Mouse (Mus musculus): ENCODE results near the gene Il17c. TPM values are rescaled to one million over a fixed set of nuclear protein-coding genes. Genes with fewer than 3 reads are reported as not detected.

Gene Il17c
- total RNA-seq, 2 experiments from 2014 or later = not detected

GRCm38 (mm10) chr8:122430058-122430636, 8.3 kb downstream of the Il17c start:
- DNase-seq = no peak
- intact Hi-C loops (cut with DNase I) = loop anchor here (5.0 kb wide), 1 partner anchor 42 kb away; no protein-coding TSS in a partner anchor

DNA sequence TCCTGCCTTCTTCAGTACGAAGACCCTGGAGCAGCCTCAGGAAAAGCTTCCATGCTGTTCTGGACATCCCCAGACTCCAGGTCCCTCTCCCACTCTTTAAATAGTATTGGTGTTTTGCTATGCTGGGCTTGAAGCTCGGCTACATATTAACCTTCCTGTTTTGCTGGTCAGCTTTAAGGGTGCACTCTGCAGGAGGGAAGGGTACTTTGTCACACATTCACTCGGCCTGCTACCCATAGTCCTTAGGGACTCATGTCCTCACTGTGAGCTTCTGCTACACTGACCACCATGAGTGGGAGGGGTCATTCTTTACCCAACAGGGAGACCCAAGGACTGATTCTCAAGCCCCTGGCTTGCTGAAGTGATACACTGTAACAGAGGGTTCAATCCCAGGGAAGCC, 8.8 kb downstream of the Il17c start:
- no peak for DNase-seq
- intact Hi-C loops (cut with DNase I) = loop anchor here (5.0 kb wide), 1 partner anchor 42 kb away; no protein-coding TSS in a partner anchor

- no peak for DNase-seq
- intact Hi-C loops (cut with DNase I) = loop anchor here (5.0 kb wide), 1 partner anchor 40 kb away; no protein-coding TSS in a partner anchor
Observed at GRCm38 (mm10) chr8:122431694-122432442, 10.0 kb downstream of the Il17c start.

- intact Hi-C loops (cut with DNase I) = loop anchor here (5.0 kb wide), 1 partner anchor 40 kb away; no protein-coding TSS in a partner anchor
- peak; percentile 80 to 82 for DNase-seq
Observed at GRCm38 (mm10) chr8:122432443-122433268, 10.8 kb downstream of the Il17c start, which contains the start of gene Cyba. Gene Cyba (minus strand): TSS chr8:122432930.

GRCm38 (mm10) chr8:122433269-122433905, 11.6 kb downstream of the Il17c start:
- DNase-seq = no peak

GRCm38 (mm10) chr8:122435375-122435774, 13.6 kb downstream of the Il17c start:
- intact Hi-C loops (cut with DNase I) = no loop called here
- no peak for DNase-seq

More at GRCm38 (mm10) chr8:122433269-122433905, 11.6 kb downstream of the Il17c start:
- intact Hi-C loops (cut with DNase I) = loop anchor here (5.0 kb wide), 1 partner anchor 39 kb away; no protein-coding TSS in a partner anchor

- intact Hi-C loops (cut with DNase I) = no loop called here
- DNase-seq = no peak
Observed at GRCm38 (mm10) chr8:122436146-122436545, 14.3 kb downstream of the Il17c start.

DNA sequence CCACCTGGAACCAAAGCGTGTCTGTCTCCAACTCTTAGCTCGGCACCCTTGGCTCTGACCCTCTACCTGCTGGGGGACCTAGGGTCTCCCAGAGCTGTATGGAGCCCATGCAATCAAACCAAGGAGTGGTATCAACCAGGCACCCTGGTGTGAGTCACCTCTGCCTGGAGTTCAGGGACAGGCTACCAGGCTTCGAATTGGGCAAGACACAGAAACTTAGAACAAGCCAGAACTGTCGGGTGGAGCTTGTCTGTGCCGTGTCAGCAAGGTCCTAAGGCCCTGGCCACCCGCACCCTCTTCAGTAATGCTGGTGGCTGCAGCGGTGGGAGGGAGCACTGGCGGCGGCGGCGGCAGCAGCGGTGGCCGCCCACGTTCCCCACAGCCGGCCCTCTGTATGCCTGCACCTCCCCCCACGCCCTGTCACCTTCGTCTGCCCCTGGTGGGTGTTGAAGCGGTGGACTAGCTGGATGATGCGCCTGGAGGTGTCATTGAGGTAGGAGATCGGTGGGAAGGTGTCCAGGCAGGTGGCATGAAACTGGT, 14.8 kb downstream of the Il17c start:
- no peak for DNase-seq
- intact Hi-C loops (cut with DNase I) = no loop called here

- intact Hi-C loops (cut with DNase I) = no loop called here
- no peak for DNase-seq
Observed at GRCm38 (mm10) chr8:122437708-122438331, 16.0 kb downstream of the Il17c start.

- intact Hi-C loops (cut with DNase I) = no loop called here
Observed at GRCm38 (mm10) chr8:122439336-122439735, 17.5 kb downstream of the Il17c start.

DNA sequence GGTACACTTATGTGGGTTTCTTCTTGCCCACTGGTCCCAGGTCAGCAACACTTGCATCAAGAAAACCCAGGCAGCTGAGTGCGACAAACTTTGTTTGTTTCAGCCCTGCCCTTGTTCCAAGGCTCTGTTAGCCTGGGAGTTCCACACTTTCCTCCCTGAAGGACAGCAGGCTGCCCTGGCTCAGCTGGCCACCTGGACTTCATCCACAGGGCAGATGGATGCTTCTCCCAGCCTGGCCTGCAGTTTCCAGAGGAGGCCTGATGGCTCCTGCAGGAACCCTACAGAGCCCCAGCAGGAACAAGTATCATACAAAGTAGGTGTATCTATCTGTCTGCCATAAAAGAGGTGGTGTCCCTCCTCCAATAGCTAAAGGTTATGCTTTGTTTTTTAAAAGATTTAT, 19.5 kb downstream of the Il17c start:
- DNase-seq = no peak
- intact Hi-C loops (cut with DNase I) = no loop called here

More at GRCm38 (mm10) chr8:122439336-122439735, 17.5 kb downstream of the Il17c start:
- DNase-seq = no peak

DNA sequence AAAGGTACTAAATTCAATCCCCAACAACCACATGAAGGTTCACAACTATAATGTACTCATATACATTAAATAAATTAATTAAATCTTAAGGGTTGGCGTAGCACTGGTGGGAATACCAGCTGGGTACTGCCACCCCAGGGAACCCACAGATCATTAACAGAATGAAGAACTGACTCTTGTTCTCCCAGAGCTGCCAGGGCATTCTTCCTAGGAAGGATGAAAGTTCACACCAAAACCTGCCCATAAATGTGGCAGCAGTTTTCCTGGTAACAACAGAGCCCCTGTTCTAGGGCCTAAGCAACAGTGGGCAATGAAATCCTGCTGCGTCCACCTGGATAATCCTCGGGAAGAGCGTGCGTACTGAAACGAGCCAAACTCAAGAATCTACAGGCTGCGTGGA, 20.5 kb downstream of the Il17c start:
- DNase-seq = no peak
- intact Hi-C loops (cut with DNase I) = no loop called here

- intact Hi-C loops (cut with DNase I) = no loop called here
- no peak for DNase-seq
Observed at GRCm38 (mm10) chr8:122442781-122443180, 21.0 kb downstream of the Il17c start.

DNA sequence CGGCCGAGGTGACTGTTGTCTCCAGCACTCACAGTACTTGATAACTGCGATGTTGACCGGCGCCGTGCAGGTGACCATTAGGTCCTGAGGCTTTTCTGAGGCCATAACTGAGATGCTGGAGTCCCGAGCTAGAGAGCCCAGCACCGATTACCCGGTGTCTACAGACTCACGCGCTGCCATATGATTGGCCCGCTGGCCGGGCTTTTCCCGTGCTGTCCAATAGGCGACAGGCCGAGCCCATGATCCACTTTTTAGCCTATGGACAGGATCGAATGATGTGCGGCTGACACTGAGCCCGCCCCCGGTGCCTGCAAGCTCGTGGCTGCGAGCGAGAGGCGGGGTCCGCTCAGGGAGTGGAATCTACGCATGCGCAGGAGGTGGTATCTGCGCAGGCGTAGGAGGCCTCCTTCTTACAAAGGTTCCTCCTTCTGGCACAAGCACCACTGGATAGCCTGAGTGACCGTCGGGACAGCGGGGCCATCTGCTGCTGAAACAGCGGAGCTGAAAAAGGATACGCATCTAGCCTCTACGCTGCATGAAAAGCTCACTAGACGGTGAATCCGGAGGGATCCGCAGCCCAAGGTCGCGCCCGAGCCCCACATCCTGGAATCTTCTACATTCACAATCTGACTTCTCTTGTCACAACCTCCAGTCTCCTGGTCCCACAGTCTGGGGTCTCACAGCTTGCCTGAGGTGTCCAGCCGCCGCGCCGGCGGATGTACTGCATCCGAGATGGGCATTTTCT, 21.6 kb downstream of the Il17c start, which contains the start of gene Mvd:
Gene Mvd, minus strand, starts transcription at position 161 of the 745 bp plus-strand sequence.
- peak; percentile 98 for DNase-seq
- intact Hi-C loops (cut with DNase I) = no loop called here

GRCm38 (mm10) chr8:122444058-122444748, 22.4 kb downstream of the Il17c start:
- peak; percentile 88 to 89 for DNase-seq
- intact Hi-C loops (cut with DNase I) = no loop called here

DNA sequence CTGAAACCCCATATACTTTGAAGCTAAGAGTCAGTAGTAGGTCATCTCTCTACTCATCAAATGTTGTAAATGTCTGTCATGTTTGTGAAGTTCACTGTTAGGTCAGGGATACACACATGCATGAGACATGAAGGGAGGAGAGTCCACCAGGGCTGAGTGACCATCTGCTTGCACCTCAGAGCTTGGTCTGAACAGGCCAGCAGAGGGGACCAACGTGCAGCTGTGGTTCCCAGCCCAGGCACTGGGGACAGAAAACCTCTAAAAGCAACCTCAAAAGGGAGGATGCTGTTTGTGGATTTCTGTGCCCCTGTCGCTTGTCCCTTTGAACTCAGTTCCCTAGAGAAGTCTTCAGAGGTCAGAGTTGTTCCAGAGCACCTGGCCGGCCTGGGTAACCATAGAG, 23.4 kb downstream of the Il17c start:
- DNase-seq = no peak
- intact Hi-C loops (cut with DNase I) = loop anchor here (5.0 kb wide), 1 partner anchor 173 kb away; no protein-coding TSS in a partner anchor

DNA sequence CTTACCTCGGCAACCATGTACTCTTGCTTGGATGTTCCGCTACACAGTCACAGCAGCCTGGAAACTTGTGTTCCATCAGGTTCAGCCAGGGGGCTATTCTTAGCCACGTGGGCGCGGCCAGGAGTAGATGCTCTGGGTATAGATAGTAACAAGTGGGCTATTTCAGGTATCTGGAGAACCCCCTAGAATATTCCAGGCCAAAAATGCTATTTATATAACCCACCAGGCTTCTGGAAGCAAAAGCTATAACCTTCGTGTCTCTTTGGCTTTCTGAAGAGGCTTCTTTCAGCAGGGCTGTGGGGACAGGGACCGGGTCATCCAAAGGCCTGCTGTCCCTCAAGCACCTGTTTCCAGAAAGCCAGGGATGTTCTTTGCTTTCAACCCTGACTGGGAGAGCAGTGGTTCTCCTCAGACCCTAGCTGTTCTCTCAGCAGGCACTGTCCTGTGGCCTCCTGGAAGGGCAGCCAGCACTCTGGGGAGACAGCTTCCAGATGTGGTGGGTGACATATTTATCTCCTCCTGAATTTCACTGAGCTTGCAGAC, 29.4 kb downstream of the Il17c start:
- DNase-seq = peak; percentile 46 to 60
- intact Hi-C loops (cut with DNase I) = no loop called here

DNA sequence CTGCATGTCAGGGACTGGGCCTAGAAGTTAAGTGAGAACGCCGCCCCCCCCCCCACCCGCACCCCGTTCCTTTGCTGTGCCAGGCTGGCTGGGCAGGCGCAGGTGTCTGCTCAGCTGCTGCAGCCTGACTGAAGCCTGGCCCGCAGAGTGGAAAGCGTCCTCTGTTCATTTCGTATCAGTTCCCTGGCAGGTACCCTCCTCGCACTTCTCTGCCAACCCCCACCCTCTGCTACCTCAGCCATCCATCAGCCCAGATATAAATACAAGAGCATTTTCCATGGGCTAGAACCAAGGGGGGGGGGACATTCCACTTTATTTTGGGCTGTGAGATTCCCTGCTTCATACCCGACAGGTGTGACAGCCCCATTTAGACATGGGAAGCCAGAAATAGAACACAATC, 30.3 kb downstream of the Il17c start:
- intact Hi-C loops (cut with DNase I) = no loop called here
- peak; percentile 36 to 47 for DNase-seq

All from heart, postnatal 14 days (tissue).